Mouse (Mus musculus) G1E-ER4 (cell line): Measurements from ENCODE around the gene Hspe1. TPM values are rescaled to one million over a fixed set of nuclear protein-coding genes. Genes with fewer than 3 reads are reported as not detected.

Experiments used
- GATA1 ChIP-seq: IDR thresholded peaks from one replicate; pipeline ENCODE4 v1.8.0; 2012; ENCODE audit warnings: low read length, inconsistent platforms
- polyA plus RNA-seq: library from polyadenylated mRNA; stranded (reverse); fragments of >175 nt; gene quantifications from 2 replicates; pipeline ENCODE4 v1.2.3, GENCODE M21; 2012

Hspe1 gene
- polyA plus RNA-seq, 1 experiment: 223 TPM

DNA sequence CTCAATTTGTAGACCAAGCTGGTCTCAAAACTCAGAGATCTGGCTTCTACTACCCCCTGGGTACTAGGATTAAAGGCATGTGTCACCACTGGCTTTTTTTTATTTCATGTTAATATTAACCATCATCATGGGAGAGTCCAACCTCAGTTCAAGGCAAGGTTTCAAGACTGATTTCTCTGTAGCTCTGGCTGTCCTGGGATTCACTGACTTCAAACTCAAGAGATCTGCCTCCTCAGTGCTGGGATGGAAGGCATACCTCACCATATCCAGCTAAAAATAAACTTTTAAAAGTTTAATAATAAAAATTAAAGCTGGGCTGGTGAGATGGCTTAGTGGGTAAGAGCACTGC is 11.6 kb upstream of the Hspe1 start:
- TF ChIP-seq GATA1: no peak

DNA sequence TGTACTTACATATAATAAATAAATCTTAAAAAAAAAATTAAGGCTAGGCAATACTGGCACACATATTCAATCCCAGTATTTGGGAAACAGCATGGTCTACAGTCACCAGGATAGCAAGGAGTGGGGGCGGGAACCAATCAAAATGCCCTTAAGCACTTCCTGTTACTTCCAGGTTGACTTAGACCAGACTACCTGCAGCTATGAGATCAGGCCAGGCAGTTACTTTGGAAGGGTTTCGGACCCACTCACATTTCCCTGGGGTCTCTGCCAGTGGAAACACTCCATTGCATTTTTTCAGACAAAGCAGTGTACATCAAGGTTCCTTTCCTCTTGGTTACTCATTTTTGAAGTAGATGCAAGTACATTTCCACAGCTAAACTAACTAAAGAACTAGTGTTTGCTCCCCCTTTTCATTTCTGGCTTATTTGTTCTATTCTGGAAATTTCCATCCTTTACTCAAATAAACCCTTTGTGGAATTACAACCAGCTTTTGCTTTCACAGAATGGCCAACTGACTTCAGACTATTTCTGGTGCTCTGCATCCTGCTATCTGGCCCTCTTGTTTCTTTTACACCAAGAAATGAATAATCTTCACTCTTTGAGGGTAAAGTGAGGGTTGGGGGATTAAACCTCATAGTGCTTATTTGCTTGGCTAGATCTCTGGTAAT is 10.9 kb upstream of the Hspe1 start:
- TF ChIP-seq GATA1: no peak

- TF ChIP-seq GATA1: no peak
These were observed 8.3 kb upstream of the Hspe1 start for GRCm38 (mm10) chr1:55079677-55080076.

GRCm38 (mm10) chr1:55082106-55082505 is 5.8 kb upstream of the Hspe1 start:
- TF ChIP-seq GATA1: no peak

DNA sequence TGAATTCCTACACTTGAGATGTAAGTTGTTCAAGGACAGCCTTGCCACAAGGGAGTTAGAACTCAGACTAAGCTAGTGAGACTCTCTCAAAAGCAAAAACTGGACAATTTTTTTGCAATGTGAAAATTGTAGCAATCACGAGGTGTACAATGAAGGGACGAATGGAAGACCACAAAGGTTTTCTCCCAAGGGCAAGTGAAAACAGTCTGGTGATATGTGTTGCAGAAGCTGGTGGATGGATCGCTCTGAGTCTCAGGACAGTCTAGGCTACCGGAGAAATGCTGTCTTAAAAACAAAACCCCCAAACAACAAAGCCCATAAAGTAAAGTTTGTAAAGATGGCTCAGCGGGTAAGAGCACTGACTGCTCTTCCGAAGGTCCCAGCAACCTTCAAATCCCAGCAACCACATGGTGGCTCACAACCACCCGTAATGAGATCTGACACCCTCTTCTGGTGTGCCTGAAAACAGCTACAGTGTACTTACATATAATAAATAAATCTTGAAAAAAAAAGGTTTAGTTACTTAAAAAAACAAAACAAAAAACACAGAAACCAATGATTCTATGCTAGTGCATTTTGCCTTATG is 2.1 kb upstream of the Hspe1 start:
- TF ChIP-seq GATA1: no peak

DNA sequence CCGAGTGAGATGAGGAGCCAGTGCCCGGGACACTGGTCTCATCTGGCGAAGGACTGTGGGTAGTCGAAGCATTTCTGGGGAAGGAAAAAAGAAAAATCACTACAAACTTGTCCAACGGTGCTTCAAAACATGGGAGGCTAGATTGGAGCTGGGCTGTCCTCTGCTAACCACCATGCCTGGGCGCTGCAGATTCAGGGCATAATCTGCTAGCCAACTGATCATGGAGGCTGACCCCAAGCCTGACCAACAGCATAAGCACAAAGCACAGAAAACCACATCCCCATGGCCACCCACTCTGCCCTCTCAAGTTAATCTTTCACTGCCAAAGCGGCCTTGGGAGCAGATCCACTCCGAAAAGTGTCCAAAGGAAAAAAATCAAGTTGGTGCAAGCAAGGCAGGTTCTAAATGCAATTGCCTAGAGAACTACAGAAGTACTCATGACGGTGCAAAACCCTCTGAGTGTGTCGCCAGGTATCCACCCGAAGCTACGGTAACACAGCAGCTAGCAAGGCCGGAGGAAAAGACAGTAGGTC is 998 bp upstream of the Hspe1 start:
- no peak for TF ChIP-seq GATA1

GRCm38 (mm10) chr1:55087401-55087904 is 479 bp upstream of the Hspe1 start:
- no peak for TF ChIP-seq GATA1

GRCm38 (mm10) chr1:55088611-55089497 is 922 bp downstream of the Hspe1 start:
- TF ChIP-seq GATA1: no peak

DNA sequence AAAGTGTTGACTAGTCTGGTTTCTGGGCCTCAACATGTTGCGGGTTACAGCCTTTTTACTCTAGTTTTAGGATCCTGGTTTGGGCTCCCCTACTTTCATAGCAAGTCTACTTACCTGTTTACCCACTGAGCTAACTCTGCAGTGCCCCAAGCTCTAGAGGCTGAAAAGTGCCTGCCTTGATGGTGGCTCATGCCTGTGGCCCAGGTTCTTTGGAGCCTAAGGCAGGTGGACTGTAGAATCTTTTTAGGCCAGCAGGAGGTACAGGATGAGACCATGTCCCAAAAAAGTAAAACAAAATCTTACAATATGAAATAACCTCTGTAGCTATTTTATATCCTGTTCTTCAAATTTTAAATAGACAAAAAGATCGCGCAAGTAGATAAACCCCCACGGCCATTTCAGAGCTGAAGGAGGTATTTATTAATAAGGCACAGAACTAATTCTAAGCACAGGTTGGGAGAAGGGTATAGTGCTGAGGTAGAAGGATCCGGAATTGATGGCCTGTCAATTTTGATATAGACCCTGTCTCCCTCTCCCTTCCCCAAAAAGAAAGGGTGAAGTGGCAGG is 1.6 kb downstream of the Hspe1 start:
- peak; percentile 5 for TF ChIP-seq GATA1

GRCm38 (mm10) chr1:55092056-55092455 is 4.1 kb downstream of the Hspe1 start:
- TF ChIP-seq GATA1: no peak

DNA sequence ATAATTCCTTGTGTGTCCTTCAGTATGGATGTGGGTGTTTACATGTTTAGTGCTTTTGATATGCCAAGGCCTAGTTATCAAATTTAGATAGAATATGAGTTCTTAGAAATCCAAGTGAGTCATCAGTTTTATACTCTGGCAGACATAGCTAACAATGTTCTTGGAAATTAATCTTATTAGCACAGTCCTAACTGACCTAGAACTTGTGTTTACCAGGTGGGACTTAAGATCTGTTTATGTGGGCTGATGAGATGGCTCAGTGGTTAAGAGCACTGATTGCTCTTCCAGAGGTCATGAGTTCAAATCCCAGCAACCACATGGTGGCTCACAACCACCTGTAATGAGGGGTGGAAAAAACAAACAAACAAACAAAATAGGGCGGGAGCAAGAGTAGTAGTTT is 4.5 kb downstream of the Hspe1 start:
- peak; percentile 18 for TF ChIP-seq GATA1

GRCm38 (mm10) chr1:55106919-55107585 is 19.1 kb downstream of the Hspe1 start:
- TF ChIP-seq GATA1: no peak

DNA sequence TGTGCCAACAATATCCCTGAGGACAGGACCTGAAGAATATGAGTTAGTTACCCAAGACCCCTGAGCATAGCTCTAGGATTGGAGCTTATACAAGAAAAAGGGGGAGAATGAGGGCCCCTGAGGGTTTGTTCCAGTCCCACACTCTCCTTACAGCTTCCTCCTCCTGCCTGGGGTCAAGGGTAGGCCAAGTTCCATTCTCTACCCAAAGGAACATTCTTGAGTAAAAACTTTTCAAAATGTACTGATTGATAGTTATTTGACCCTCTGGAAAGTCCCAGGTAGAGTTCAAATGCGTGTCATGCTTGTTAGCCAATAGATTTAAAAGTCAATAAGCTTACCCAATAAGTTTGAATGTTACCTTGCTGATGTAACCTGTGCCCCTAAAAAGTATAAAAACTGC is 19.7 kb downstream of the Hspe1 start:
- no peak for TF ChIP-seq GATA1

DNA sequence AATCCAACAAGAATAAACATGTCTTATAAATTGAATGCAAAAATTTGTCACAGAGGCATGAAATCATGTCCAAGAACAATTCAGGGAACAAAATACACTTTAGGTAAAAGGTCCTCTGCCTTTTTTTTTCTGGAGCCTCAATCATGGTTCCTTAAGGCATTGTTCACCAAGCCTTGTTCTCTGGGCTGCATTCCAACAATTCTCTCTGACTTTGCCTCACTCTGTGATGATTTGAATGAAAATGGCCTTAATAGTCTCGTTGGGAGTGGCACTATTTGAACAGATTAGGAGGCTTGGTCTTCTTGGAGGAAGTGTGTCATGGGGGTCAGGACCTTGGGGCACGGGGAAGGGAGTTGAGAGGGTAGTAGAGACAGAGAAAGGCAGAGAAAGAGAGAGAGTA is 20.5 kb downstream of the Hspe1 start:
- no peak for TF ChIP-seq GATA1

DNA sequence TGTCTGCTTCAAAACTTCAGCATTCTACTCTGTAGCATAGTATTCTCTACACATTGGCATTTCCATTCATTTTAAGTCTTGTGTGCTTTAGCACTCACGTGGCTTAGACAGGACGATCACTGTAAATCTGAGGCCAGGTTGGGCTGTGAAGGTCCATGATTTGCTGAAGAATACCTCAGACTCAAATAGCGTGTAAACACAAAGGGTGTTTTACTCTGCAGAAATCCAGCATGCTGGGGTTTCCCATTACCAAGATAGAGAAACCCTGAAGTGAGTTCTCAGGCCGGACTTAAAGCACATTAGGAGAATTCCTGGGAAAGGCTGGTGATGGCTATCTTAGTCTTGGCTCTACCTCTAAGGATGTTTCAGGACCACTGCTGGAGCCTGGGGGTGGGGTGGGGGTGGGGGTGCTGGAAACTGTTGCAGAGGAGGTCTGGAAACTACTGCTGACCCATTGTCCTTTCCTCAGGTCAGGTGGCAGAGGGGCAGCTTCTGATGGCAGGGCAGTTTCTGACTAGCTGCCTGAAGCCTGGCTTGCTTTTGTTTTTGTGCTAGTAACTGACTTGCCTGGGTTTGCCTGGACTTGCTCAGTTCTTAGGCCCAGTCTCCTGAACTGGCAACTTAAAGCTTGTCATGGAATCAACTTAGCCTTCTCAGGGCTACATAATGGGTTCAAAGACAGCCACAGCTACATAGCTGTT is 21.3 kb downstream of the Hspe1 start:
- TF ChIP-seq GATA1: no peak
